Mouse (Mus musculus) hindbrain, embryonic 11.5 days (tissue): ENCODE measurements around the gene Emilin1. TPM values are rescaled to one million over a fixed set of nuclear protein-coding genes. Genes with fewer than 3 reads are reported as not detected.

Source experiments
- ATAC-seq: fragments of 200-750 bp; cut with Nextera tagmentation; 2 replicates; pipeline ENCODE4 v1.8.0; 2017; ENCODE audit warnings: mild to moderate bottlenecking, moderate TSS enrichment, moderate library complexity; ENCODE audit not compliant: low FRiP score
- DNase-seq: peaks from one replicate; pipeline ENCODE4 v3.0.0-alpha.2; 2015; ENCODE audit warnings: low spot score
- H3K27ac ChIP-seq: fragments of 300-500 bp; sonication (generic); 2 replicates; pipeline ENCODE4 v1.5.1; 2014; ENCODE audit warnings: mild to moderate bottlenecking, low read depth, low read length
- H3K27me3 ChIP-seq: fragments of 300-500 bp; sonication (generic); 2 replicates; pipeline ENCODE4 v1.6.1; 2014; ENCODE audit warnings: mild to moderate bottlenecking, low read length, moderate library complexity, mixed read lengths; ENCODE audit not compliant: control insufficient read depth, insufficient read depth
- H3K36me3 ChIP-seq: fragments of 300-500 bp; sonication (generic); 2 replicates; pipeline ENCODE4 v1.6.1; 2014; ENCODE audit warnings: mild to moderate bottlenecking, low read length, moderate library complexity, mixed read lengths; ENCODE audit not compliant: control insufficient read depth, insufficient read depth
- H3K4me1 ChIP-seq: fragments of 300-500 bp; sonication (generic); replicated peaks from 2 replicates; pipeline ENCODE4 v1.6.1; 2014; ENCODE audit warnings: low read length, mixed read lengths; ENCODE audit not compliant: control insufficient read depth, insufficient read depth
- H3K4me2 ChIP-seq: fragments of 300-500 bp; sonication (generic); replicated peaks from 2 replicates; pipeline ENCODE4 v1.6.1; 2014; ENCODE audit warnings: mild to moderate bottlenecking, low read depth, low read length
- H3K4me3 ChIP-seq: fragments of 300-500 bp; sonication (generic); 2 replicates; pipeline ENCODE4 v1.5.1; 2014; ENCODE audit warnings: low read depth, low read length
- H3K9ac ChIP-seq: fragments of 300-500 bp; sonication (generic); 2 replicates; pipeline ENCODE4 v1.6.1; 2014; ENCODE audit warnings: low read depth, low read length
- H3K9me3 ChIP-seq: fragments of 300-500 bp; sonication (generic); 2 replicates; pipeline ENCODE4 v1.6.1; 2016; ENCODE audit warnings: low read length; ENCODE audit not compliant: control insufficient read depth
- WGBS: fragments of 180-500 bp; shearing (Covaris S2); extraction: QIAGEN DNeasy Blood & Tissue Kit; methylation state at CpG from one replicate; pipeline ENCODE4 v1.1.7; 2014; 5-methylcytosine and 5-hydroxymethylcytosine counted together
- polyA plus RNA-seq: library from polyadenylated mRNA; unstranded; fragments of >200 nt; fragmentation: Nextera tagmentation; extraction: Ambion mirVana; gene quantifications from 2 replicates; pipeline ENCODE4 v1.2.1, GENCODE M21; 2014

The Emilin1 gene
- polyA plus RNA-seq, 1 experiment from 2014 or later = 48.5 TPM

GRCm38 (mm10) chr5:30917891-30918670 is 4.9 kb downstream of the Emilin1 start:
- no peak overlapping the region for H3K27ac ChIP-seq
- no peaks in the 10 kb centered on the region for H3K36me3 ChIP-seq
- ATAC-seq (no peak), DNase-seq (no peak)
- H3K4me3 ChIP-seq = no peak overlapping the region
- no peak overlapping the region for H3K9ac ChIP-seq
- H3K4me2 ChIP-seq = no peak overlapping the region
- H3K27me3 ChIP-seq = no peaks in the 10 kb centered on the region
- H3K4me1 ChIP-seq = peaks cover 5% of the 10 kb centered on the region
- no peaks in the 10 kb centered on the region for H3K9me3 ChIP-seq
- WGBS = 86% methylated on average over 31 of the region's 31 CpGs

GRCm38 (mm10) chr5:30918691-30919090 is 5.5 kb downstream of the Emilin1 start:
- Histone ChIP-seq H3K9ac (no peak overlapping the region), H3K4me1 (peaks cover 5% of the 10 kb centered on the region), H3K9me3 (no peaks in the 10 kb centered on the region), H3K4me3 (no peak overlapping the region), H3K36me3 (no peaks in the 10 kb centered on the region), H3K4me2 (no peak overlapping the region), H3K27ac (no peak overlapping the region), H3K27me3 (no peaks in the 10 kb centered on the region)
- WGBS = 88% methylated on average over 8 of the region's 8 CpGs
- DNase-seq (no peak), ATAC-seq (no peak)

- H3K27ac ChIP-seq = no peak overlapping the region
- H3K9ac ChIP-seq = no peak overlapping the region
- no peak overlapping the region for H3K4me3 ChIP-seq
- peaks cover 5% of the 10 kb centered on the region for H3K4me1 ChIP-seq
- no peaks in the 10 kb centered on the region for H3K9me3 ChIP-seq
- no peak overlapping the region for H3K4me2 ChIP-seq
- 76% methylated on average over 11 of the region's 11 CpGs for WGBS
- ATAC-seq (no peak), DNase-seq (no peak)
- no peaks in the 10 kb centered on the region for H3K27me3 ChIP-seq
- no peaks in the 10 kb centered on the region for H3K36me3 ChIP-seq
Observed at GRCm38 (mm10) chr5:30919831-30920614, 6.8 kb downstream of the Emilin1 start.

- H3K27me3 ChIP-seq = no peaks in the 10 kb centered on the region
- H3K9ac ChIP-seq = no peak overlapping the region
- no peak overlapping the region for H3K27ac ChIP-seq
- no peak overlapping the region for H3K4me2 ChIP-seq
- H3K4me3 ChIP-seq = no peak overlapping the region
- peaks cover 5% of the 10 kb centered on the region for H3K4me1 ChIP-seq
- ATAC-seq (peak; percentile 20; the same call in 1 of the 2 replicates), DNase-seq (no peak)
- no peaks in the 10 kb centered on the region for H3K9me3 ChIP-seq
- no peaks in the 10 kb centered on the region for H3K36me3 ChIP-seq
- 61% methylated on average over 19 of the region's 19 CpGs for WGBS
Observed at GRCm38 (mm10) chr5:30920621-30921020, 7.4 kb downstream of the Emilin1 start.

GRCm38 (mm10) chr5:30921256-30922033 is 8.2 kb downstream of the Emilin1 start, which contains the start of gene Khk:
Gene Khk (plus strand): TSS chr5:30921431.
- Histone ChIP-seq H3K27me3 (no peaks in the 10 kb centered on the region), H3K4me2 (peak within 1 kb of the TSS; percentile 87), H3K9me3 (no peaks in the 10 kb centered on the region), H3K4me3 (peak within 1 kb of the TSS; percentile 48), H3K4me1 (peaks cover 5% of the 10 kb centered on the region), H3K27ac (peak within 1 kb of the TSS; percentile 53; the same call in 1 of the 2 replicates), H3K36me3 (no peaks in the 10 kb centered on the region), H3K9ac (peak within 1 kb of the TSS; percentile 64)
- WGBS = 2% methylated on average over 38 of the region's 40 CpGs
- ATAC-seq (peak; percentile 82), DNase-seq (peak; percentile 94)

- ATAC-seq (no peak), DNase-seq (no peak)
- Histone ChIP-seq H3K36me3 (no peaks in the 10 kb centered on the region), H3K4me3 (no peak overlapping the region), H3K27me3 (no peaks in the 10 kb centered on the region), H3K4me1 (peaks cover 5% of the 10 kb centered on the region), H3K9me3 (no peaks in the 10 kb centered on the region), H3K4me2 (peak overlapping the region; percentile 87; the same call in 1 of the 2 replicates), H3K9ac (no peak overlapping the region), H3K27ac (no peak overlapping the region)
- WGBS = 72% methylated on average over 10 of the region's 10 CpGs
Observed at GRCm38 (mm10) chr5:30922581-30923041, 9.4 kb downstream of the Emilin1 start.

GRCm38 (mm10) chr5:30923119-30923518 is 9.9 kb downstream of the Emilin1 start:
- no peak overlapping the region for H3K27ac ChIP-seq
- no peaks in the 10 kb centered on the region for H3K27me3 ChIP-seq
- no peak overlapping the region for H3K4me3 ChIP-seq
- WGBS = 88% methylated on average over 6 of the region's 6 CpGs
- no peak for ATAC-seq
- H3K9me3 ChIP-seq = no peaks in the 10 kb centered on the region
- H3K4me1 ChIP-seq = peaks cover 5% of the 10 kb centered on the region
- no peak overlapping the region for H3K4me2 ChIP-seq
- no peak for DNase-seq
- H3K36me3 ChIP-seq = no peaks in the 10 kb centered on the region
- no peak overlapping the region for H3K9ac ChIP-seq

GRCm38 (mm10) chr5:30924614-30925013 is 11.4 kb downstream of the Emilin1 start:
- no peak for DNase-seq
- H3K9ac ChIP-seq = no peak overlapping the region
- H3K9me3 ChIP-seq = no peaks in the 10 kb centered on the region
- H3K4me2 ChIP-seq = no peak overlapping the region
- H3K27me3 ChIP-seq = no peaks in the 10 kb centered on the region
- H3K4me3 ChIP-seq = no peak overlapping the region
- H3K4me1 ChIP-seq = peaks cover 5% of the 10 kb centered on the region
- H3K27ac ChIP-seq = no peak overlapping the region
- no peaks in the 10 kb centered on the region for H3K36me3 ChIP-seq
- 82% methylated on average over 8 of the region's 8 CpGs for WGBS
- ATAC-seq = no peak
